Mouse (Mus musculus) gastrocnemius, adult 8-10 months (tissue): ENCODE measurements around the gene Napb. TPM values are rescaled to one million over a fixed set of nuclear protein-coding genes. Genes with fewer than 3 reads are reported as not detected.

Source experiments
- DNase-seq, 2 experiments: peaks; one replicate each; pipeline ENCODE4 v3.0.0; 2022; ENCODE audit warnings: low spot score in 2 of 2
- total RNA-seq, 4 experiments: library from RNA; stranded (reverse); gene quantifications; 2 replicates each; pipeline ENCODE4 v1.2.4; 2022

Gene Napb
- total RNA-seq, 4 experiments from 2014 or later = 4.1 to 6.1 (median 4.8) TPM

GRCm38 (mm10) chr2:148689444-148690140 lies 42.7 kb downstream of the Napb start:
- DNase-seq = no peak

GRCm38 (mm10) chr2:148687971-148688370 lies 44.3 kb downstream of the Napb start:
- DNase-seq = no peak

- no peak for DNase-seq
These were observed 45.4 kb downstream of the Napb start for GRCm38 (mm10) chr2:148686862-148687261.

GRCm38 (mm10) chr2:148685709-148686108 lies 46.6 kb downstream of the Napb start:
- no peak for DNase-seq

GRCm38 (mm10) chr2:148684972-148685371 lies 47.3 kb downstream of the Napb start:
- DNase-seq = no peak

GRCm38 (mm10) chr2:148683031-148683430 lies 49.2 kb downstream of the Napb start:
- no peak for DNase-seq

- DNase-seq = peak; percentile 54 to 56
These were observed 50.8 kb downstream of the Napb start for GRCm38 (mm10) chr2:148681461-148681891.

GRCm38 (mm10) chr2:148680775-148681291 lies 51.4 kb downstream of the Napb start, which contains the start of gene Gzf1:
Gene Gzf1, plus strand, starts transcription at chr2:148681023.
- peak; percentile 99 to 100 for DNase-seq

GRCm38 (mm10) chr2:148679346-148679745 lies 52.9 kb downstream of the Napb start:
- peak; percentile 24 to 53 for DNase-seq

GRCm38 (mm10) chr2:148677801-148678200 lies 54.5 kb downstream of the Napb start:
- peak; percentile 21 to 50 for DNase-seq

- DNase-seq = peak; percentile 97 to 98
These were observed 59.8 kb downstream of the Napb start, which contains the start of gene Nxt1 for GRCm38 (mm10) chr2:148672199-148673096. Gene Nxt1, plus strand, starts transcription at chr2:148672601.

GRCm38 (mm10) chr2:148663458-148663857 lies 68.8 kb downstream of the Napb start:
- no peak for DNase-seq

GRCm38 (mm10) chr2:148654961-148655360 lies 77.3 kb downstream of the Napb start:
- DNase-seq = peak; percentile 29 to 38

GRCm38 (mm10) chr2:148650587-148651357 lies 81.5 kb downstream of the Napb start:
- DNase-seq = no peak

GRCm38 (mm10) chr2:148644421-148645000 lies 87.8 kb downstream of the Napb start:
- no peak for DNase-seq

Other genes with a start within 250 kb of the Napb start
- 1 to 10 TPM; 6.0 to 8.0 (median 6.6) TPM for gene Nxt1, start 59.9 kb downstream of the Napb start, total RNA-seq
- gene Gzf1, start 51.4 kb downstream of the Napb start, total RNA-seq = 10 to 100 TPM; 19.2 to 27.7 (median 23.9) TPM
- not detected for gene Cstl1, start 17.9 kb upstream of the Napb start, total RNA-seq
- gene Cst11, start 39.0 kb upstream of the Napb start, total RNA-seq = not detected
- gene 8030411F24Rik, start 49.5 kb upstream of the Napb start, total RNA-seq = not detected
- gene Cst12, start 56.9 kb upstream of the Napb start, total RNA-seq = not detected
- gene Cst8, start 66.3 kb upstream of the Napb start, total RNA-seq = not detected
- gene Cst13, start 87.6 kb upstream of the Napb start, total RNA-seq = not detected
- gene Cst9, start 102.7 kb upstream of the Napb start, total RNA-seq = not detected
- gene 9230104L09Rik, start 132.6 kb upstream of the Napb start, total RNA-seq = 1 to 10 TPM in 3 of 4 experiments, under 1 TPM in 1; 0.47 to 2.8 (median 1.9) TPM
- gene Cst3, start 143.2 kb upstream of the Napb start, total RNA-seq = 100 to 1,000 TPM; 477 to 640 (median 523) TPM